Mouse (Mus musculus) gastrocnemius, postnatal 36 days (tissue): ENCODE data around the gene Gm20737. TPM values are rescaled to one million over a fixed set of nuclear protein-coding genes. Genes with fewer than 3 reads are reported as not detected.
"Not testable (repeated sequence)": the region's sequence is repeated elsewhere in the genome, so short reads cannot be mapped to it uniquely, and the experiment has no call there.

Experiments
- DNase-seq, 2 experiments: peaks; one replicate each; pipeline ENCODE4 v3.0.0; 2022
- intact Hi-C: fragments of 180-260 bp; cut with DNase I; formaldehyde crosslinking; loops from one replicate; pipeline ENCODE4 v1.15.1; 2025
- long read RNA-seq, 2 experiments: library from polyadenylated mRNA; stranded (forward); transcript quantifications; one replicate each; pipeline ENCODE4 v2.0.0; 2021
- total RNA-seq, 2 experiments: library from RNA; stranded (reverse); gene quantifications; 2 replicates each; pipeline ENCODE4 v1.2.3; 2021

Gm20737 gene
- total RNA-seq: not detected
- long read RNA-seq, experiment 1: 0 reads
- long read RNA-seq, experiment 2: 0 reads

DNA sequence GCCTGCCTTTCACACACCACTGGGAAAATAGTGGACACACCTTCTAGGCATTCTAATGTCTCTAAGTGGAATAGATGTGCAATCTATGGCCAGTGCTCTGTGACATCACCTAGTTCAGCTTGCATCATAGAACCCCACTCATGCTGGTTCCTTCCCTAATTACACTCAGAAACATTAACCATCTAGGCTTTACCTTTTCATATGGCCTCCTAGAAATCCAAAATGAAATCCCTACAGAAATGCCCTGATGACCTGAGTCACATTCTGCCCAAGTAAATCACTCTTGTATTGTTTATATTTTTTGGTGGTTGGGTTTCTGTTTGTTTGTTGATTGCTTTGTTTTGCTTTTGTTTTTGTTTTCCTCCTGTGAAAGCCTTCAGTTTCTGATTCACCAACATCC, at the start of gene Gm20737:
Gene Gm20737 (minus strand): TSS at position 101 of the 400 bp plus-strand sequence.
- DNase-seq, intact Hi-C loops: not testable (repeated sequence)

- DNase-seq: not testable (repeated sequence)
Measured at GRCm38 (mm10) chrY:10553153-10553552, 17.3 kb upstream of the Gm20737 start, which contains the start of gene Gm21775. Gm21775 (plus strand) TSS chrY:10553453.

More at GRCm38 (mm10) chrY:10553153-10553552, 17.3 kb upstream of the Gm20737 start, which contains the start of gene Gm21775:
- intact Hi-C loops: not testable (repeated sequence)

Other genes with a start within 250 kb of the Gm20737 start
- not detected for gene Gm20834, start 211.5 kb downstream of the Gm20737 start, total RNA-seq
- gene Gm28510, start 123.3 kb downstream of the Gm20737 start, total RNA-seq: not detected
- not detected for gene Gm21775, start 17.4 kb upstream of the Gm20737 start, total RNA-seq
- gene Gm21900, start 80.3 kb upstream of the Gm20737 start, total RNA-seq: not detected
- not detected for gene Gm20777, start 216.4 kb upstream of the Gm20737 start, total RNA-seq